Mouse (Mus musculus): ENCODE results near the gene Gm10309.
A peak's percentile ranks its signal among the peaks of the same experiment; 100 is the strongest.

Gm10309 gene

GRCm38 (mm10) chr17:86467291-86467898 lies 37.6 kb downstream of the Gm10309 start:
- DNase-seq: no peak

GRCm38 (mm10) chr17:86466871-86467270 lies 38.2 kb downstream of the Gm10309 start:
- DNase-seq: no peak

GRCm38 (mm10) chr17:86466412-86466811 lies 38.6 kb downstream of the Gm10309 start:
- DNase-seq: no peak

GRCm38 (mm10) chr17:86465865-86466264 lies 39.2 kb downstream of the Gm10309 start:
- DNase-seq: peak; percentile 30 to 73

GRCm38 (mm10) chr17:86464689-86465363 lies 40.2 kb downstream of the Gm10309 start:
- peak; percentile 45 to 59 for DNase-seq

GRCm38 (mm10) chr17:86464197-86464596 lies 40.8 kb downstream of the Gm10309 start:
- DNase-seq: no peak

- no peak for DNase-seq
These were observed 41.7 kb downstream of the Gm10309 start for GRCm38 (mm10) chr17:86463369-86463768.

GRCm38 (mm10) chr17:86460645-86461430 lies 44.2 kb downstream of the Gm10309 start:
- DNase-seq: peak in 1 of 2 experiments; percentile 38

- no peak for DNase-seq
These were observed 46.6 kb downstream of the Gm10309 start for GRCm38 (mm10) chr17:86458302-86458980.

GRCm38 (mm10) chr17:86456512-86456911 lies 48.5 kb downstream of the Gm10309 start:
- no peak for DNase-seq

GRCm38 (mm10) chr17:86454351-86454706 lies 50.7 kb downstream of the Gm10309 start:
- DNase-seq: no peak

GRCm38 (mm10) chr17:86453673-86454350 lies 51.2 kb downstream of the Gm10309 start:
- no peak for DNase-seq

- no peak for DNase-seq
These were observed 52.1 kb downstream of the Gm10309 start for GRCm38 (mm10) chr17:86452934-86453333.
